Mouse (Mus musculus) common myeloid progenitor, adult 5-6 weeks (primary cell): Measurements from ENCODE around the gene Gm21820. TPM values are rescaled to one million over a fixed set of nuclear protein-coding genes. Genes with fewer than 3 reads are reported as not detected.
"Not testable (repeated sequence)": the region's sequence is repeated elsewhere in the genome, so short reads cannot be mapped to it uniquely, and the experiment has no call there.

Experiments used
- ATAC-seq: replicated peaks from 2 replicates; pipeline ENCODE4 v1.8.0; 2016; ENCODE audit warnings: low read depth, mild to moderate bottlenecking, moderate TSS enrichment, inconsistent platforms; ENCODE audit not compliant: poor library complexity, severe bottlenecking
- total RNA-seq: library from RNA; stranded (forward); fragments of 200-1000, 187-1606 nt; gene quantifications from 2 replicates; pipeline ENCODE4 v1.2.3, GENCODE M21; 2017

Gene Gm21820
- total RNA-seq, result not detected in 2 replicates

DNA sequence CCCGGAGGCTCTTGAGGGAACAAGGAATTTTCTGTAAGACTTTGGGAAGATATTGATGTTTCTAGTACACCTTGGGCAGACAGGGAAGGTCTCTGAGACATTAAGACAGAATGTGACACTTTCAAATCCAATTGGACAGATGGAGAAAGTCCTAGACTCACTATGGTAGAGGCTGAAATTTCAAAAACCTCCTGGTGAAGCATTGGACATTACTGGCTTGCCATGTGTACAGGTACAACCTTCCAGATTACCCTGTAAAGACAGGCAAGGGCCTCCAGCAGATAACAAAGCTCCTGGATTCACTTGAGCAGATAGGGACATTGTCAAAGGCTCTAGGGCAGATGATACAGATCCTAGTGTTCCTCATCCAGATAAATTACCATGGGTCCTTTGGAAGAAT is at the start of gene Gm21820:
Gene Gm21820 (minus strand): TSS at position 101 of the 400 bp plus-strand sequence.
- not testable (repeated sequence) for ATAC-seq

Other genes starting within 250 kb of the Gm21820 start
- not detected in 2 replicates for gene Gm20918, start 205.5 kb downstream of the Gm21820 start, total RNA-seq